Mouse (Mus musculus): ENCODE data around the gene Irs3.

The Irs3 gene

GRCm38 (mm10) chr5:137645652-137646091 is at the start of gene Irs3:
TSS of gene Irs3 (minus strand) at chr5:137645714.
- WGBS = 43% methylated on average over 11 of the region's 11 CpGs

DNA sequence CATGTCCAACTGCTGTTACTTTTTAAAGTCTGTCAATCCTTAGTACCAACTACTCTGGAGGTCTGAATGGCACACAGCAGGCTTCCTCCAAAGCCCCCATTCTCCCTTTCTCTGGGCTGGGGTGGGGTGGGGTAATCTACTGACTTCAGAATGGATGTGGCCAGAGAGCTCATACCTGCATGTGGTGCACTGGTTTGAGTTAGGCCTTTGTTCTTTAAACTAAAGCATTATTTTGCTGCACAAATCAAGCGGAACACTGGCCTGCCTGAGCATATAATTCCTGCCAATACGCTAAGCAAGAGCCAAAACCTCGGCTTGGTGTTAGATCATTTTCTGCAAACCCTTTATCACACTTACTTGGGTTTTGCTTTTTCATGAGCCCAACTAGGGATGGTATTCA is 49.3 kb upstream of the Irs3 start:
- 74% methylated on average over 3 of the region's 3 CpGs for WGBS

- WGBS = 69% methylated on average over 1 of the region's 1 CpGs
These were observed 46.4 kb upstream of the Irs3 start for GRCm38 (mm10) chr5:137691881-137692280.

DNA sequence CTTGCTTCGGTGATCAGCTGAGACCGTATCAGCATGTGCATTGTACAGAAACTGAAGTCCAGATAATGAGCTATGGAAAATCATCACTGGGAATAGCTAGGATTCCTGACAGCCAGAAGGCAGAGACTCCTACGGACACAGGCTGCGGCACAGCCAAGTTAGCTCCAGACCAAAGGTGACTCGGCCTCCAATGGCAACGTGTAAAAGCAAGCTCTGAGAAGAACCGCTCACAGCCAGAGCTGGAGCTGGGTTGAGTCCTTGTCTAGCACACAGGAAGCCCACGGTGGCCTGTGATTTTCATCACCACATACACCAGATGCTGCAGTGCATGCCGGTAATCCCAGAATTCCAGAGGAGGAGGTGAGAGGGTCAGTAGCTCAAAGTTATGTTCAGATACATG is 45.0 kb upstream of the Irs3 start:
- 71% methylated on average over 9 of the region's 9 CpGs for WGBS

DNA sequence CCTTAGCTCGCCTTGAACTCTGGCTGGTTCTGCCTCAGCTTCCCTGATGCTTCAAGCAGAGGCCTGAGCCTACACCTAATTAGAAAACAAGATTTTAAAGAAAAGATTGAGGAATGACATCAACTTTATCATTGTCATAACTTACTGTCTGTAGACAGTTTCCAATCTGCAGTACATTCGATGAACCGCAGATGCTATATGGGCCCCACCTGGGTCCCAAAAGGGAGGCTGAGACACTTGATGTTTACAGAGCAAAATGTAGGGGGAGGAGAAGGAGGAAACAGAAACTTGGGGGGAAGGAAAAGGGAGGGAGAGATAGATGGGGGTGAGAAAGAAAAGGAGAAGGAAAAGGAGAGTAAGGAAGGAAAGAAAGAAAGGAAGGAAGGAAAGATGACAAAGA is 44.5 kb upstream of the Irs3 start:
- 91% methylated on average over 3 of the region's 3 CpGs for WGBS

GRCm38 (mm10) chr5:137686127-137686790 is 40.7 kb upstream of the Irs3 start:
- WGBS = 75% methylated on average over 6 of the region's 6 CpGs

DNA sequence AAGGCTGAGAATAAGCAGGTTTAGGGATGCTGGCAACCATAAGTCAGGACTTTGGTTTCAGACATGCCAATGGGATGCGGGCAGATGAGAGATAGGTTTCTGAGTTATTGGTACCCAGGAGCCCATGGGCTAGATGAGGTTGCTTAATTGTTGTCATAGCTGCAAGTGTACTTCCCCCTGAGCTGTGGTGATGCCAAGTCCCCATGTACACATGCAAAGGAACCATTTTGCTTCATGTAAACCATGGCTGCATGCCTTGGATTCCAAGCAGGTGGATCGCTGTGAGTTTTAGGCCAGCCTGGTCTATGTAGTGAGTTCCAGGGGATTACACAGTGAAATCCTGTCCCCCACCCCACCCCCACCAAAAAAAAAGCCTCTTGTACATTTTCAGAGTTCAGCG is 40.1 kb upstream of the Irs3 start:
- WGBS = 94% methylated on average over 3 of the region's 3 CpGs

GRCm38 (mm10) chr5:137684294-137685123 is 39.0 kb upstream of the Irs3 start, which contains the start of gene Agfg2:
TSS of gene Agfg2 (minus strand) at chr5:137684726.
- under 1% methylated on average over 62 of the region's 62 CpGs for WGBS

GRCm38 (mm10) chr5:137683388-137684293 is 38.1 kb upstream of the Irs3 start:
- 5% methylated on average over 28 of the region's 28 CpGs for WGBS

GRCm38 (mm10) chr5:137682526-137682925 is 37.0 kb upstream of the Irs3 start:
- 41% methylated on average over 6 of the region's 6 CpGs for WGBS

GRCm38 (mm10) chr5:137679726-137680125 is 34.2 kb upstream of the Irs3 start:
- WGBS = 84% methylated on average over 4 of the region's 4 CpGs

GRCm38 (mm10) chr5:137678736-137679135 is 33.2 kb upstream of the Irs3 start:
- 84% methylated on average over 3 of the region's 3 CpGs for WGBS

GRCm38 (mm10) chr5:137677859-137678258 is 32.3 kb upstream of the Irs3 start:
- WGBS = 60% methylated on average over 8 of the region's 8 CpGs

- 93% methylated on average over 8 of the region's 8 CpGs for WGBS
These were observed 29.3 kb upstream of the Irs3 start for GRCm38 (mm10) chr5:137674786-137675185.

GRCm38 (mm10) chr5:137673015-137673414 is 27.5 kb upstream of the Irs3 start:
- WGBS = 81% methylated on average over 6 of the region's 6 CpGs

- 81% methylated on average over 5 of the region's 5 CpGs for WGBS
These were observed 26.8 kb upstream of the Irs3 start for GRCm38 (mm10) chr5:137672361-137672760.

DNA sequence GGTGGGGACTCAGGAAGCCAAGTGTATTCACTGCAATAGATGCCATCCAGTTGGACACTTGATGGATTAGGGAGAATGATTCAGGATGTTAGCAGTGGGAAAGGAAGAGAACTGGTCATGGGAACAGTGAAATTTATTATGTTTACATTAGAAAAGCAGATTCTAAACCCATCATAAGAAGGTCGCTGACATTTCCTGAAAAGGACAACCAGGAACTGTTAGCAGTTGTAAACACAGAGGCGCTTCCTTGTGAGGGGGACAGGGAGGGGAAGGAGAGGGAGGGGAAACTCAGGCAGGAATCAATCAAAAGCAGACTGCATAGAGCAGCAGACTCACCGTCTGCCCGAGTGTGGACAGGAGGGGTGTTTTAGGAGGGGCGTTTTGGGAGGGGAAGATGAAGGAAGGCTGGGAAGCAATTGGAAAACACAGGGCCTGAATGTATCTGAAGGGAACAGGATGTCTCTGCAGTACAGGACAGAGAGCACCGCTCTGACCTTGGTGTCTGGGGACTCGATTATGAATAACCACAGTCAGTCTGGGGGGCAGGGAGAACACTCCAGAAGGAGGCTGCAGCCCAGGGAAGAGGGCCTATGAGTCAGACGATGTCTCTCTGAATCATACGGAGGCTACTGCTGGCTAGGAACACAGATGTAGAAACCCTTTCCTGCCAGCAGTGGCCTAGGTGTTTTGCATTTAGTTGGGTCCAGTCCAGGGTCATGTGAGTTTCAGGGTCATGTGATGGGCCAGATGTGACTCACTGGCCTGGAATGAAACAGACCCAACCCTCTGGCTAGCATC is 26.1 kb upstream of the Irs3 start:
- WGBS = 18% methylated on average over 9 of the region's 9 CpGs

- WGBS = 96% methylated on average over 1 of the region's 1 CpGs
These were observed 24.7 kb upstream of the Irs3 start for GRCm38 (mm10) chr5:137670240-137670639.

- WGBS = 52% methylated on average over 10 of the region's 10 CpGs
These were observed 23.5 kb upstream of the Irs3 start for GRCm38 (mm10) chr5:137668971-137669370.

DNA sequence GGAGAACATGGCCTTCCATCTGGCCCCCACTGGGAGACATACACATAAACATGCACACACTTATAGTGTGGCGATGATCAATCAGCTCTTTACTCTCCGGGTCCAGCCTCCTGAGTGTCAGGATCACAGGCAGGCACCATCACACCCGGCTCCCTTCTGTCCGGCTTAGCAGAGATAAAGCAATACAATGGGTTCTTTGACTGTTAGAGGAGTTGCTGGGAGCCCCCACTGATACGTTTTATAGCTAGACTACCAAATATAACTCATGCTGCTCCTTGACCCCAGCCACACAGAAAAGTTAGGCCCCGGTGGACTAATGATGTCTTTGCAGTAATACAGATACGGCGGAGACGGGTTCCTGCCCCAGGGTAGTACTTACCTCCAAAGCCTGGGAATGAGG is 17.5 kb upstream of the Irs3 start:
- WGBS = 80% methylated on average over 9 of the region's 9 CpGs

DNA sequence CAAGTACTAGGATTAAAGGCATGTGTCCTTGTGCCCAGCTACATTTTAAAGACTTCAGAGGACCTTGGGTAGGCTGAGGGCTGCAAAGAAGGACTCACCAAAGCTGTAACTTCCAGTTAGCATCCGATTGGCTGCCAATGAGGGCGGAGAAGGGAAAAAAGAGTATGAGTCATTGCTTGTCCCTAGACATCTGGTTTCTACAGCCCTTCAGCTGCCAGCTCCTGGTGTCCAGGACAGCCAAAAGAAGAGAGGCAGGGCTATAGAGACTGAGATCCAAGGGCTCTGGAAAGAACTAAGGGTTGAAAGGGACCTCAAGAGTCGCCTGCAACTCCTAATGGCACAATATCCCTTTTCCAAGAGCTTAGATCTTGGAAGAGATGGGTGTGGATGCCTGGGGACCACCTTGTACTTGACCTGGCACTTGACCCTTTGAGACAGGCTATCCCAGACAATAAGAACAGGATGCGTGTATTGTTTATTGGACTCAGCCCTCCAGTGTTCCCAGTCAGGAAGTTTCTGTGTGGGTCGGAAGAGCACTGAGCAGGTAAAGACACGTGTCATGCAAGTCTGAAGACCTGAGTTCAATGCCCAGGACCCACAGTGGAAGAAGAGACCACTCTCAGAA is 14.7 kb upstream of the Irs3 start:
- 66% methylated on average over 6 of the region's 6 CpGs for WGBS
